8 mouse cellular contexts compared by ENCODE assay signal in the genomic region with DNA sequence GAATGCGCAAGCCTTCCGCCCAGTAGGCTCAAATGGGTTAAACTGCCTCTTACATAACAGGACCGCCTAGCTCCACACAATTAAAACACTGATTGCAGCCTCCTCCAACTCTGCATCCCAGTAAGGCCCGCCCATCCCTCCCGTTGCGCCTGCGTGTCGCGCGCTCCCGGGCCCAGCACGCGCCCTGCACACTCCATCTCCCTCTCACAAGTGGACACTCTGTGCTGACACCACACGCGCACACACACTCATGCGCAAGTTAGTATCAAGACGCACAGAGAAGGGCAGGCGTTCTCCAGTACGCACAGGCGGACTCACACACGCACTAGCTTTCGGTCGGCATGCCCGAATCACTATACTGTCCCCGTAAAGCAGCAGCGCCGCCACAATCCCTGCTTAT. TPM values are rescaled to one million over a fixed set of nuclear protein-coding genes. Genes with fewer than 3 reads are reported as not detected.
DNase-seq lines count a peak whose midpoint lies in the region; ATAC-seq and TF ChIP-seq lines count a peak whose summit lies in the region.

No protein-coding gene starts in this region.

- H3K4me3 ChIP-seq in hindbrain, postnatal 0 days (ENCODE audit: low read length), result peak overlapping the region; percentile 79
- H3K4me3 ChIP-seq in left cerebral cortex, adult 2 months, result peak overlapping the region; percentile 88

- no peaks in the 10 kb centered on the region for H3K36me3 ChIP-seq in hindbrain, postnatal 0 days (ENCODE audit: insufficient read depth, low read length)

- peak; percentile 33 for ATAC-seq in common myeloid progenitor, adult 5-6 weeks (replicated peaks; ENCODE audit: low read depth, poor library complexity, severe bottlenecking)
- ATAC-seq in hindbrain, postnatal 0 days, result peak; percentile 93

- H3K27ac ChIP-seq in hindbrain, postnatal 0 days, result peak overlapping the region; percentile 90
- H3K27ac ChIP-seq in left cerebral cortex, adult 2 months, result peak overlapping the region; percentile 99

- WGBS in hindbrain, postnatal 0 days, result under 1% methylated on average over 27 of the region's 27 CpGs

- H3K9ac ChIP-seq in hindbrain, postnatal 0 days (replicated peaks; ENCODE audit: low read length), result peak overlapping the region; percentile 55

- H3K4me1 ChIP-seq in hindbrain, postnatal 0 days (ENCODE audit: insufficient read depth, low read length), result 0 out of 2 replicates have a peak, but pooled peaks cover 5% of the 10 kb centered on the region

- no peaks in the 10 kb centered on the region for H3K9me3 ChIP-seq in hindbrain, postnatal 0 days (ENCODE audit: low read length)

- no peaks in the 10 kb centered on the region for H3K27me3 ChIP-seq in hindbrain, postnatal 0 days (ENCODE audit: insufficient read depth, low read length)

- peak overlapping the region; percentile 83 for H3K4me2 ChIP-seq in hindbrain, postnatal 0 days (ENCODE audit: low read depth, low read length)

- intact Hi-C loops in left cerebral cortex, adult 2 months (cut with DNase I), result loop anchor here (5.0 to 10.0 kb wide), 11 partner anchors 82 to 1908 kb away; no protein-coding TSS in a partner anchor

- no peak; the same call in 1 of the 2 replicates for TF ChIP-seq CTCF in hindbrain, postnatal 0 days (IDR thresholded peaks at IDR 0.05; ENCODE audit: low read depth)
- no peak for TF ChIP-seq CTCF in left cerebral cortex, adult 2 months (IDR thresholded peaks at IDR 0.05)

- peak; percentile 86 for DNase-seq in ZHBTc4 (ENCODE audit: low read depth, low spot score)
- DNase-seq in gastrocnemius, adult 8-10 months (ENCODE audit: low spot score in 2 of 2), result peak; percentile 16 to 38
- peak; percentile 94 for DNase-seq in hindbrain, postnatal 0 days (ENCODE audit: low spot score)
- DNase-seq in left cerebral cortex, adult 2 months (ENCODE audit: extremely low spot score in 1 of 2, low spot score in 2 of 2), result peak; percentile 87 to 89
- DNase-seq in lung, postnatal 4 days, result peak; percentile 45 to 78
- DNase-seq in right cerebral cortex, postnatal 14 days, result peak; percentile 86
- no peak for DNase-seq in thymus, adult 18-20 months

RNA-seq across cellular contexts. Expression of a gene that starts 0.8 kb away (rescaled TPM):
- not detected in 2 replicates for total RNA-seq in common myeloid progenitor, adult 5-6 weeks (2017)
- 1 to 10 TPM in 1 of 4 experiments, under 1 TPM in 3; 0.22 to 1.2 (median 0.47) TPM for total RNA-seq in gastrocnemius, adult 8-10 months (2022)
- total RNA-seq in hindbrain, postnatal 0 days (2014; rRNA removed), result 93.6 and 97.4 TPM in 2 replicates
- 47.7 and 51.2 TPM in 2 replicates for polyA plus RNA-seq in hindbrain, postnatal 0 days (2015; fragmentation: Nextera tagmentation; extraction: Ambion mirVana)
- 100 to 1,000 TPM; 206 to 222 TPM for total RNA-seq in left cerebral cortex, adult 2 months (2021)

Comparison
In these comparisons a context has a peak if more than half of its experiments do, and no peak if none do; other contexts are left out.
1. DNase-seq: peak in ZHBTc4 (single experiment), gastrocnemius, adult 8-10 months (2 of 2), hindbrain, postnatal 0 days (single experiment), left cerebral cortex, adult 2 months (2 of 2), lung, postnatal 4 days (2 of 2) and right cerebral cortex, postnatal 14 days (single experiment); none in thymus, adult 18-20 months (0 of 2).
2. RNA of a gene that starts 0.8 kb away (total RNA-seq): 206 to 222 TPM in left cerebral cortex, adult 2 months and 93.6 to 97.4 TPM in hindbrain, postnatal 0 days; 0.22 to 1.2 TPM in gastrocnemius, adult 8-10 months and not detected in common myeloid progenitor, adult 5-6 weeks; every median in the first group is over 10 times any median in the second.